Mouse (Mus musculus) ES-Bruce4 (cell line): ENCODE data around the gene Igsf11. TPM values are rescaled to one million over a fixed set of nuclear protein-coding genes. Genes with fewer than 3 reads are reported as not detected.

ENCODE experiments used
- H3K27ac ChIP-seq: 2 replicates; pipeline ENCODE4 v1.5.1; 2012; ENCODE audit warnings: low read length, inconsistent platforms; ENCODE audit not compliant: insufficient read depth
- H3K27me3 ChIP-seq: 2 replicates; pipeline ENCODE4 v1.6.1; 2012; ENCODE audit warnings: mild to moderate bottlenecking, low read length, inconsistent platforms; ENCODE audit not compliant: control insufficient read depth, poor library complexity, insufficient read depth, severe bottlenecking
- H3K36me3 ChIP-seq: 2 replicates; pipeline ENCODE4 v1.6.1; 2012; ENCODE audit warnings: inconsistent platforms, mild to moderate bottlenecking, low read length, moderate library complexity; ENCODE audit not compliant: control insufficient read depth, poor library complexity, insufficient read depth, severe bottlenecking
- H3K4me1 ChIP-seq: one replicate; pipeline ENCODE4 v1.8.1; 2011; ENCODE audit warnings: low read length; ENCODE audit not compliant: control insufficient read depth, insufficient read depth
- H3K4me3 ChIP-seq: 2 replicates; pipeline ENCODE4 v1.5.1; 2011; ENCODE audit warnings: low read depth, mild to moderate bottlenecking, low read length
- H3K9ac ChIP-seq: 2 replicates; pipeline ENCODE4 v1.6.1; 2012; ENCODE audit warnings: low read depth, mild to moderate bottlenecking, inconsistent platforms; ENCODE audit not compliant: poor library complexity, severe bottlenecking
- H3K9me3 ChIP-seq: replicated peaks from 2 replicates; pipeline ENCODE4 v1.6.1; 2012; ENCODE audit warnings: mild to moderate bottlenecking, low read length, inconsistent platforms; ENCODE audit not compliant: control insufficient read depth, poor library complexity, insufficient read depth, severe bottlenecking
- CTCF ChIP-seq: IDR thresholded peaks from one replicate; pipeline ENCODE4 v1.8.1; 2011; ENCODE audit warnings: low read depth, low read length
- EP300 ChIP-seq: IDR thresholded peaks from 2 replicates; pipeline ENCODE4 v1.6.1; 2011; ENCODE audit warnings: low read depth, low read length; ENCODE audit not compliant: insufficient read depth
- POLR2A ChIP-seq: IDR thresholded peaks from one replicate; pipeline ENCODE4 v1.8.1; 2011; ENCODE audit warnings: low read length; ENCODE audit not compliant: insufficient read depth
- polyA plus RNA-seq: library from polyadenylated mRNA; stranded (reverse); fragments of >200 nt; gene quantifications from 2 replicates; pipeline ENCODE4 v1.2.4, GENCODE M21; 2011; ENCODE audit warnings: low read depth; ENCODE audit not compliant: missing spikeins, insufficient read depth, insufficient read length

Gene Igsf11
- polyA plus RNA-seq, 1 experiment: 6.7 TPM

- no peaks in the 10 kb centered on the region for H3K36me3 ChIP-seq
- H3K27me3 ChIP-seq: no peaks in the 10 kb centered on the region
- H3K27ac ChIP-seq: no peak overlapping the region
- peaks cover 5% of the 10 kb centered on the region; the same call in 1 of the 2 replicates for H3K9me3 ChIP-seq
- no peak overlapping the region for H3K4me3 ChIP-seq
- H3K4me1 ChIP-seq: no peaks in the 10 kb centered on the region
- no peak overlapping the region for H3K9ac ChIP-seq
- TF ChIP-seq CTCF (no peak), EP300 (no peak), POLR2A (no peak)
Measured at GRCm38 (mm10) chr16:38960550-38960949, 68.1 kb downstream of the Igsf11 start.

- H3K27me3 ChIP-seq: no peaks in the 10 kb centered on the region
- H3K9ac ChIP-seq: no peak overlapping the region
- peaks cover 5% of the 10 kb centered on the region; the same call in 1 of the 2 replicates for H3K9me3 ChIP-seq
- H3K27ac ChIP-seq: no peak overlapping the region
- no peak overlapping the region for H3K4me3 ChIP-seq
- TF ChIP-seq EP300: no peak
- H3K4me1 ChIP-seq: no peaks in the 10 kb centered on the region
- no peaks in the 10 kb centered on the region for H3K36me3 ChIP-seq
Measured at GRCm38 (mm10) chr16:38961865-38962264, 69.4 kb downstream of the Igsf11 start.

GRCm38 (mm10) chr16:38962695-38963094 is 70.2 kb downstream of the Igsf11 start:
- H3K4me1 ChIP-seq: no peaks in the 10 kb centered on the region
- no peaks in the 10 kb centered on the region for H3K27me3 ChIP-seq
- no peaks in the 10 kb centered on the region for H3K36me3 ChIP-seq
- H3K9me3 ChIP-seq: peaks cover 3% of the 10 kb centered on the region; the same call in 1 of the 2 replicates
- TF ChIP-seq EP300: no peak
- TF ChIP-seq POLR2A: no peak
- no peak for TF ChIP-seq CTCF
- no peak overlapping the region for H3K27ac ChIP-seq
- no peak overlapping the region for H3K4me3 ChIP-seq
- H3K9ac ChIP-seq: no peak overlapping the region

GRCm38 (mm10) chr16:38967026-38967425 is 74.6 kb downstream of the Igsf11 start:
- no peaks in the 10 kb centered on the region for H3K4me1 ChIP-seq
- H3K27ac ChIP-seq: no peak overlapping the region
- H3K4me3 ChIP-seq: no peak overlapping the region
- H3K36me3 ChIP-seq: no peaks in the 10 kb centered on the region
- no peaks in the 10 kb centered on the region for H3K9me3 ChIP-seq
- no peak overlapping the region for H3K9ac ChIP-seq
- H3K27me3 ChIP-seq: no peaks in the 10 kb centered on the region; the same call in 1 of the 2 replicates
- TF ChIP-seq EP300 (no peak), POLR2A (no peak), CTCF (no peak)

GRCm38 (mm10) chr16:38976151-38976550 is 83.7 kb downstream of the Igsf11 start:
- TF ChIP-seq EP300 (no peak), POLR2A (no peak), CTCF (no peak)
- no peaks in the 10 kb centered on the region for H3K36me3 ChIP-seq
- H3K4me1 ChIP-seq: no peaks in the 10 kb centered on the region
- no peak overlapping the region for H3K27ac ChIP-seq
- no peaks in the 10 kb centered on the region for H3K9me3 ChIP-seq
- no peak overlapping the region for H3K9ac ChIP-seq
- no peak overlapping the region for H3K4me3 ChIP-seq
- H3K27me3 ChIP-seq: no peaks in the 10 kb centered on the region

GRCm38 (mm10) chr16:38978546-38978945 is 86.1 kb downstream of the Igsf11 start:
- Histone ChIP-seq H3K9me3 (no peaks in the 10 kb centered on the region), H3K27ac (no peak overlapping the region), H3K4me3 (no peak overlapping the region), H3K4me1 (no peaks in the 10 kb centered on the region), H3K27me3 (no peaks in the 10 kb centered on the region), H3K36me3 (no peaks in the 10 kb centered on the region), H3K9ac (no peak overlapping the region)
- TF ChIP-seq POLR2A: no peak
- no peak for TF ChIP-seq EP300
- TF ChIP-seq CTCF: no peak
